Comparison of ENCODE assay signal across 8 mouse cellular contexts in the genomic region with DNA sequence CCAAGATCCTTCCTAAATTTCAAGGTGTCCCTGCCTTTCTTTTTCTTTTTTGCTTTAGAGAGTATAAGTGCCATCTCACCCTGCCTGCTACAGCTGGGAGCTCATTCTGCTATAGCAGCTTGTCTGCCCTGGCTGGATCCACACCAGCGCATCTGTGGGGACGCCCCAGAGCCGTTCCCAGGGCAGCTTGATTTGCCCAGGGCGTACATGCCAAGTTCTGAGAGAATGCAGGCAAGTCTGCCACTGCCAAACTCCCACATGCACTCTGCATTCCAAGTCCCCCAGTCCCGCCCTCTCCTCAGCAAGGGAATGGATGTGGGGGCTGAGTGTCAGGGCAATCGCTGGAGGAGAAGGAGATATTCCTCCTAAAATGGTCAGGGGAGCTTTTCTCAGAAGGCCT. TPM values are rescaled to one million over a fixed set of nuclear protein-coding genes. Genes with fewer than 3 reads are reported as not detected.
DNase-seq lines count a peak whose midpoint lies in the region; ATAC-seq lines count a peak whose summit lies in the region.

No protein-coding gene starts in this region.

- no peak overlapping the region for H3K4me2 ChIP-seq in intestine, embryonic 15.5 days (replicated peaks)

- peak; percentile 80 for DNase-seq in layer of hippocampus, adult 11-12 months (ENCODE audit: low spot score)
- DNase-seq in layer of hippocampus, adult 9-10 months (ENCODE audit: low spot score): no peak
- peak; percentile 65 to 80 for DNase-seq in frontal cortex, postnatal 10 days (ENCODE audit: low spot score in 2 of 2)
- peak; percentile 35 for DNase-seq in lung, postnatal 25 days (ENCODE audit: low spot score)
- DNase-seq in cerebellum, adult 8-10 months: no peak

- H3K9ac ChIP-seq in intestine, embryonic 15.5 days: no peak overlapping the region

- peak overlapping the region; percentile 3; the same call in 1 of the 2 replicates for H3K27ac ChIP-seq in intestine, embryonic 15.5 days

- no peaks in the 10 kb centered on the region for H3K36me3 ChIP-seq in intestine, embryonic 15.5 days

- 39% methylated on average over 6 of the region's 6 CpGs for WGBS in intestine, embryonic 15.5 days

- no peak overlapping the region for H3K4me3 ChIP-seq in intestine, embryonic 15.5 days (replicated peaks)

- no peaks in the 10 kb centered on the region for H3K27me3 ChIP-seq in intestine, embryonic 15.5 days (replicated peaks)

- ATAC-seq in intestine, embryonic 15.5 days: peak; percentile 65
- ATAC-seq in monocyte, adult 5-6 weeks (replicated peaks; ENCODE audit: insufficient number of reproducible peaks, low FRiP score, low TSS enrichment, poor library complexity, severe bottlenecking): no peak
- no peak for ATAC-seq in inflammation-experienced regulatory T-cells, adult 6 months

- H3K4me1 ChIP-seq in intestine, embryonic 15.5 days (replicated peaks): peaks cover 11% of the 10 kb centered on the region

- H3K9me3 ChIP-seq in intestine, embryonic 15.5 days: no peaks in the 10 kb centered on the region

RNA-seq across cellular contexts. Expression of gene Col15a1, which starts 19.8 kb away (rescaled TPM):
- polyA plus RNA-seq in intestine, embryonic 15.5 days (2015; fragmentation: Nextera tagmentation; extraction: Ambion mirVana): 15.5 and 16.0 TPM in 2 replicates
- total RNA-seq in monocyte, adult 5-6 weeks (2017): 0.38 to 6.7 TPM (median 0.39 TPM) in 3 replicates
- 1 to 10 TPM in 2 of 3 experiments, under 1 TPM in 1; 0.45 to 2.2 (median 1.6) TPM for polyA plus RNA-seq in inflammation-experienced regulatory T-cells, adult 6 months (2017; shearing (Covaris generic))

Comparison
In these comparisons a context has a peak if more than half of its experiments do, and no peak if none do; other contexts are left out.
1. DNase-seq: peak in layer of hippocampus, adult 11-12 months (single experiment), frontal cortex, postnatal 10 days (2 of 2) and lung, postnatal 25 days (single experiment); none in layer of hippocampus, adult 9-10 months (single experiment) and cerebellum, adult 8-10 months (single experiment).